ENCODE assay signal across 8 mouse cellular contexts in the genomic region with DNA sequence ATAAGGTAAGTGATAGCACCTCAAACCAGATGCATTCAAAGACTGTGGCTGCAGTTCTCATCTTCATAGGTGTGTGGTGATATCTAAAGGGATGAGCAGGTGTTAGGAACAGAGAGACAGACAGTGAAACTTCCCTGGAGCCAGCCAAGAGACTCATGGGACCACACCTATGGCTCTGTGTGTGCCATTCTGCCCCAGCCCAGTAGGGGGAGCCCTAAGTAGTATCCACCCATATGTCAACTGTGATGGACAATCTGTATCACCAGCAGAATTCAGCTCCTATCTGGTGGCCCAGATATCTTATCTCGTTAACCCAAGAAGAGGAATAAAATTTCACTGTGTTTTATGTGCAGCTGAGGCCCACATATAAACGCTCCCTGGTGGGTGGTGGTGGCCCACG.
DNase-seq lines count a peak whose midpoint lies in the region; ATAC-seq and TF ChIP-seq lines count a peak whose summit lies in the region.

No protein-coding gene starts in this region.

- H3K27me3 ChIP-seq in intestine, postnatal 0 days (replicated peaks; ENCODE audit: control insufficient read depth, insufficient read depth, low read length), result no peaks in the 10 kb centered on the region
- no peaks in the 10 kb centered on the region for H3K27me3 ChIP-seq in intestine, embryonic 15.5 days (replicated peaks)
- no peaks in the 10 kb centered on the region for H3K27me3 ChIP-seq in liver, embryonic 13.5 days
- no peaks in the 10 kb centered on the region for H3K27me3 ChIP-seq in forebrain, embryonic 13.5 days

- peak; percentile 21 for DNase-seq in R1 (ENCODE audit: low read depth, low spot score)
- DNase-seq in liver, embryonic 13.5 days, result peak; percentile 12
- peak; percentile 38 for DNase-seq in testis, postnatal 10 days (ENCODE audit: low spot score)
- no peak for DNase-seq in frontal cortex, postnatal 25 days (ENCODE audit: low spot score in 2 of 2)
- DNase-seq in cerebellum, adult 9-11 months, result no peak

- ATAC-seq in intestine, postnatal 0 days, result no peak
- ATAC-seq in intestine, embryonic 15.5 days, result no peak
- peak; percentile 65 for ATAC-seq in liver, embryonic 13.5 days (ENCODE audit: low read depth)
- no peak for ATAC-seq in forebrain, embryonic 13.5 days

- H3K9me3 ChIP-seq in intestine, postnatal 0 days (ENCODE audit: control insufficient read depth), result no peaks in the 10 kb centered on the region
- no peaks in the 10 kb centered on the region for H3K9me3 ChIP-seq in intestine, embryonic 15.5 days
- no peaks in the 10 kb centered on the region for H3K9me3 ChIP-seq in liver, embryonic 13.5 days (replicated peaks)
- H3K9me3 ChIP-seq in forebrain, embryonic 13.5 days (replicated peaks), result no peaks in the 10 kb centered on the region; the same call in 1 of the 2 replicates

- 68% methylated on average over 3 of the region's 3 CpGs for WGBS in intestine, postnatal 0 days
- WGBS in intestine, embryonic 15.5 days, result 85% methylated on average over 3 of the region's 3 CpGs
- WGBS in liver, embryonic 13.5 days (ENCODE audit: insufficient replicate concordance), result 52% methylated on average over 3 of the region's 3 CpGs
- 93% methylated on average over 3 of the region's 3 CpGs for WGBS in forebrain, embryonic 13.5 days

- H3K4me3 ChIP-seq in intestine, postnatal 0 days (ENCODE audit: low read depth, low read length), result no peak overlapping the region
- no peak overlapping the region for H3K4me3 ChIP-seq in intestine, embryonic 15.5 days (replicated peaks)
- H3K4me3 ChIP-seq in liver, embryonic 13.5 days (replicated peaks), result no peak overlapping the region
- no peak overlapping the region for H3K4me3 ChIP-seq in forebrain, embryonic 13.5 days

- H3K36me3 ChIP-seq in intestine, postnatal 0 days (ENCODE audit: control insufficient read depth, insufficient read depth), result no peaks in the 10 kb centered on the region
- no peaks in the 10 kb centered on the region for H3K36me3 ChIP-seq in intestine, embryonic 15.5 days
- H3K36me3 ChIP-seq in liver, embryonic 13.5 days, result no peaks in the 10 kb centered on the region
- H3K36me3 ChIP-seq in forebrain, embryonic 13.5 days (ENCODE audit: poor library complexity, severe bottlenecking), result no peaks in the 10 kb centered on the region

- no peak overlapping the region for H3K4me2 ChIP-seq in intestine, postnatal 0 days (replicated peaks; ENCODE audit: low read depth)
- no peak overlapping the region for H3K4me2 ChIP-seq in intestine, embryonic 15.5 days (replicated peaks)
- no peak overlapping the region for H3K4me2 ChIP-seq in liver, embryonic 13.5 days
- H3K4me2 ChIP-seq in forebrain, embryonic 13.5 days, result no peak overlapping the region

- no peak overlapping the region for H3K27ac ChIP-seq in intestine, postnatal 0 days (ENCODE audit: low read depth, low read length)
- H3K27ac ChIP-seq in intestine, embryonic 15.5 days, result no peak overlapping the region
- no peak overlapping the region for H3K27ac ChIP-seq in liver, embryonic 13.5 days
- H3K27ac ChIP-seq in forebrain, embryonic 13.5 days, result no peak overlapping the region

- peak; percentile 57 for TF ChIP-seq CTCF in intestine, postnatal 0 days (IDR thresholded peaks at IDR 0.05; ENCODE audit: low read depth)

- no peak overlapping the region for H3K9ac ChIP-seq in intestine, postnatal 0 days (ENCODE audit: low read depth, low read length)
- H3K9ac ChIP-seq in intestine, embryonic 15.5 days, result no peak overlapping the region
- no peak overlapping the region for H3K9ac ChIP-seq in liver, embryonic 13.5 days
- no peak overlapping the region for H3K9ac ChIP-seq in forebrain, embryonic 13.5 days

- no peaks in the 10 kb centered on the region for H3K4me1 ChIP-seq in intestine, postnatal 0 days (replicated peaks; ENCODE audit: control insufficient read depth, insufficient read depth, low read length)
- H3K4me1 ChIP-seq in intestine, embryonic 15.5 days (replicated peaks), result no peaks in the 10 kb centered on the region
- no peaks in the 10 kb centered on the region for H3K4me1 ChIP-seq in liver, embryonic 13.5 days (replicated peaks)
- no peaks in the 10 kb centered on the region for H3K4me1 ChIP-seq in forebrain, embryonic 13.5 days

Comparison
In these comparisons a context has a peak if more than half of its experiments do, and no peak if none do; other contexts are left out.
1. DNase-seq: peak in R1 (single experiment), liver, embryonic 13.5 days (single experiment) and testis, postnatal 10 days (single experiment); none in frontal cortex, postnatal 25 days (0 of 2) and cerebellum, adult 9-11 months (single experiment).